Comparison of ENCODE assay signal across 14 mouse cellular contexts in the genomic region with DNA sequence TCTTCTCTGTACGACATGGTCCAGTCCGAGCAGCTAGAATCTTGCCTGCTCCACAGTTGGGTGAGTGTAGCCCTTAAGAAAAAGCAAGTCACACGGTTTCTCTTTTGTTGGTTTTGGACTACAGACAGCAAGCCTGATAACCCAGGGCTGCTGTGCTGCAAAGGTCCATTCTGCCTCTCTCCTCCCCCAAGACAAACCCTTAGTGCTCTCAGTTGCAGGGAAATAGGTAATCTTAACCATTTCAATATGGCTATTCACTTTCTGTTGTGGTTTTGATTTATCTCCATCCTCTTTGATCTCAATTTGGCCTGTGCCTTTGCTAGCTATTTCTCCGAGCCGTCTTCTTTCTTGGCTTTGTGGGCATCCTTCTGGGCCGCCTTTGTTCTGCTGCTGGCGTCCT. TPM values are rescaled to one million over a fixed set of nuclear protein-coding genes. Genes with fewer than 3 reads are reported as not detected.
DNase-seq lines count a peak whose midpoint lies in the region; ATAC-seq and TF ChIP-seq lines count a peak whose summit lies in the region.
"Had no signal": no experiment of that assay in that cellular context is flagged by ENCODE, and none has a peak within 500 bp of the region (broad histone marks: within the 10 kb centered on the region; RNA-seq: fewer than 3 reads in every experiment).

No protein-coding gene starts in this region.

- H3K4me2 ChIP-seq in hindbrain, embryonic 13.5 days = no peak overlapping the region
- H3K4me2 ChIP-seq in lung, embryonic 16.5 days (ENCODE audit: low read depth, low read length) = no peak overlapping the region
- peak overlapping the region; percentile 5; the same call in 1 of the 2 replicates for H3K4me2 ChIP-seq in embryonic facial prominence, embryonic 13.5 days
- H3K4me2 ChIP-seq in stomach, postnatal 0 days (replicated peaks; ENCODE audit: low read depth) = no peak overlapping the region

- no peak overlapping the region for H3K4me3 ChIP-seq in hindbrain, embryonic 10.5 days
- no peak overlapping the region for H3K4me3 ChIP-seq in hindbrain, embryonic 13.5 days
- no peak overlapping the region for H3K4me3 ChIP-seq in lung, embryonic 16.5 days (ENCODE audit: low read length)
- no peak overlapping the region for H3K4me3 ChIP-seq in lung, adult 2 months (replicated peaks; ENCODE audit: extremely low read depth, low read depth, low read length)
- H3K4me3 ChIP-seq in embryonic facial prominence, embryonic 13.5 days = no peak overlapping the region
- H3K4me3 ChIP-seq in stomach, postnatal 0 days (ENCODE audit: low read depth, low read length) = no peak overlapping the region
- H3K4me3 ChIP-seq: megakaryocyte, embryonic 14.5 days had no signal

- TF ChIP-seq EP300 in stomach, postnatal 0 days (optimal IDR thresholded peaks at IDR 0.05) = no peak

- H3K4me1 ChIP-seq in hindbrain, embryonic 10.5 days (replicated peaks) = peaks cover 27% of the 10 kb centered on the region
- H3K4me1 ChIP-seq in hindbrain, embryonic 13.5 days (replicated peaks) = peaks cover 7% of the 10 kb centered on the region
- H3K4me1 ChIP-seq in lung, embryonic 16.5 days (replicated peaks; ENCODE audit: control insufficient read depth, insufficient read depth, low read length) = peaks cover 13% of the 10 kb centered on the region
- peaks cover 5% of the 10 kb centered on the region for H3K4me1 ChIP-seq in lung, adult 2 months (ENCODE audit: control insufficient read depth, insufficient read depth, low read length)
- H3K4me1 ChIP-seq in embryonic facial prominence, embryonic 13.5 days = peaks cover 33% of the 10 kb centered on the region
- peaks cover 2% of the 10 kb centered on the region; the same call in 1 of the 2 replicates for H3K4me1 ChIP-seq in stomach, postnatal 0 days (replicated peaks; ENCODE audit: control insufficient read depth, insufficient read depth)

- peak overlapping the region; percentile 31 for H3K27ac ChIP-seq in hindbrain, embryonic 10.5 days
- H3K27ac ChIP-seq in hindbrain, embryonic 13.5 days = no peak overlapping the region
- peak overlapping the region; percentile 23; the same call in 1 of the 2 replicates for H3K27ac ChIP-seq in lung, embryonic 16.5 days (ENCODE audit: low read length)
- H3K27ac ChIP-seq in embryonic facial prominence, embryonic 13.5 days = peak overlapping the region; percentile 48; the same call in 1 of the 2 replicates
- H3K27ac ChIP-seq in stomach, postnatal 0 days (replicated peaks) = no peak overlapping the region

- no peaks in the 10 kb centered on the region for H3K27me3 ChIP-seq in hindbrain, embryonic 10.5 days (ENCODE audit: insufficient read depth, poor library complexity, severe bottlenecking)
- H3K27me3 ChIP-seq in hindbrain, embryonic 13.5 days = no peaks in the 10 kb centered on the region
- H3K27me3 ChIP-seq in lung, embryonic 16.5 days (ENCODE audit: control insufficient read depth, insufficient read depth, low read depth, low read length) = no peaks in the 10 kb centered on the region
- no peaks in the 10 kb centered on the region for H3K27me3 ChIP-seq in embryonic facial prominence, embryonic 13.5 days
- no peaks in the 10 kb centered on the region for H3K27me3 ChIP-seq in stomach, postnatal 0 days (ENCODE audit: control insufficient read depth, insufficient read depth, low read length)
- H3K27me3 ChIP-seq: megakaryocyte, embryonic 14.5 days had no signal

- no peak for TF ChIP-seq POLR2A in lung, adult 2 months (IDR thresholded peaks at IDR 0.05; ENCODE audit: borderline replicate concordance, extremely low read depth, low read depth, low read length)

- no peak for ATAC-seq in hindbrain, embryonic 13.5 days (ENCODE audit: low FRiP score)
- ATAC-seq in lung, embryonic 16.5 days (ENCODE audit: low read depth) = no peak
- ATAC-seq in embryonic facial prominence, embryonic 13.5 days (ENCODE audit: insufficient number of reproducible peaks, insufficient read depth, low FRiP score, low TSS enrichment, low read depth) = no peak
- ATAC-seq in stomach, postnatal 0 days (ENCODE audit: low FRiP score, low TSS enrichment) = 0 out of 2 replicates have a peak, but pooled peaks have one; percentile 47
- ATAC-seq: CD4-positive, CD25-positive, alpha-beta regulatory T cell, adult 4 months had no signal

- no peaks in the 10 kb centered on the region for H3K9me3 ChIP-seq in hindbrain, embryonic 10.5 days
- H3K9me3 ChIP-seq in hindbrain, embryonic 13.5 days = no peaks in the 10 kb centered on the region
- H3K9me3 ChIP-seq in lung, embryonic 16.5 days (ENCODE audit: control insufficient read depth, low read length) = no peaks in the 10 kb centered on the region
- H3K9me3 ChIP-seq in embryonic facial prominence, embryonic 13.5 days = no peaks in the 10 kb centered on the region
- H3K9me3 ChIP-seq in stomach, postnatal 0 days (ENCODE audit: control insufficient read depth, low read length) = no peaks in the 10 kb centered on the region
- H3K9me3 ChIP-seq: megakaryocyte, embryonic 14.5 days had no signal

- no peak for DNase-seq in hindbrain, embryonic 10.5 days (ENCODE audit: low spot score)
- DNase-seq in lung, adult 2 months = no peak
- DNase-seq in stomach, postnatal 0 days (ENCODE audit: low spot score) = no peak
- DNase-seq in cerebellum, adult 11 months = no peak
- DNase-seq: adrenal gland, adult 8-10 months; cerebellum, adult 8-10 months; heart, postnatal 14 days; retina, postnatal 1 day; thymus, adult 2 months had no signal

- TF ChIP-seq CTCF in lung, adult 2 months (IDR thresholded peaks at IDR 0.05; ENCODE audit: insufficient read depth, low read length) = no peak
- no peak for TF ChIP-seq CTCF in stomach, postnatal 0 days (IDR thresholded peaks at IDR 0.05; ENCODE audit: low read depth)

- no peak overlapping the region for H3K9ac ChIP-seq in hindbrain, embryonic 13.5 days
- H3K9ac ChIP-seq in lung, embryonic 16.5 days (ENCODE audit: low read length) = no peak overlapping the region
- H3K9ac ChIP-seq in embryonic facial prominence, embryonic 13.5 days = 0 out of 2 replicates have a peak overlapping the region, but pooled peaks have one; percentile 38
- no peak overlapping the region for H3K9ac ChIP-seq in stomach, postnatal 0 days (ENCODE audit: low read length)

- no peaks in the 10 kb centered on the region for H3K36me3 ChIP-seq in hindbrain, embryonic 10.5 days
- H3K36me3 ChIP-seq in hindbrain, embryonic 13.5 days = no peaks in the 10 kb centered on the region
- H3K36me3 ChIP-seq in lung, embryonic 16.5 days (ENCODE audit: control insufficient read depth, insufficient read depth, low read length) = no peaks in the 10 kb centered on the region
- H3K36me3 ChIP-seq in embryonic facial prominence, embryonic 13.5 days = no peaks in the 10 kb centered on the region
- no peaks in the 10 kb centered on the region for H3K36me3 ChIP-seq in stomach, postnatal 0 days (ENCODE audit: control insufficient read depth, insufficient read depth, low read length)

- WGBS in hindbrain, embryonic 10.5 days = 24% methylated on average over 7 of the region's 7 CpGs
- 28% methylated on average over 7 of the region's 7 CpGs for WGBS in hindbrain, embryonic 13.5 days
- WGBS in lung, embryonic 16.5 days = 69% methylated on average over 7 of the region's 7 CpGs
- 67% methylated on average over 7 of the region's 7 CpGs for WGBS in lung, adult 2 months
- WGBS in embryonic facial prominence, embryonic 13.5 days = 27% methylated on average over 7 of the region's 7 CpGs
- WGBS in stomach, postnatal 0 days = 79% methylated on average over 7 of the region's 7 CpGs

RNA-seq across cellular contexts. Expression of a gene that starts 42.4 kb away (rescaled TPM):
- polyA plus RNA-seq in hindbrain, embryonic 10.5 days (2016; fragmentation: Nextera tagmentation; extraction: Ambion mirVana) = 23.3 and 37.3 TPM in 2 replicates
- polyA plus RNA-seq in hindbrain, embryonic 13.5 days (2015; fragmentation: Nextera tagmentation; extraction: Ambion mirVana) = 33.0 and 34.0 TPM in 2 replicates
- 38.4 and 40.0 TPM in 2 replicates for polyA plus RNA-seq in lung, embryonic 16.5 days (2015; fragmentation: Nextera tagmentation; extraction: Ambion mirVana)
- polyA plus RNA-seq in lung, adult 2 months (2012; rRNA removed) = 54.9 and 55.7 TPM in 2 replicates
- 28.6 and 33.1 TPM in 2 replicates for polyA plus RNA-seq in embryonic facial prominence, embryonic 13.5 days (2015; fragmentation: Nextera tagmentation; extraction: Ambion mirVana)
- 16.5 and 20.4 TPM in 2 replicates for polyA plus RNA-seq in stomach, postnatal 0 days (2015; fragmentation: Nextera tagmentation; extraction: Ambion mirVana)

Comparison
In these comparisons a context has a peak if more than half of its experiments do, and no peak if none do; other contexts are left out.
1. H3K27ac ChIP-seq: peak in hindbrain, embryonic 10.5 days (single experiment), lung, embryonic 16.5 days (single experiment) and embryonic facial prominence, embryonic 13.5 days (single experiment); none in hindbrain, embryonic 13.5 days (single experiment) and stomach, postnatal 0 days (single experiment).